Mouse (Mus musculus): ENCODE data around the gene Tlr9.

GRCm38 (mm10) chr9:106212594-106212981 is 9.8 kb upstream of the Tlr9 start:
- TF ChIP-seq POLR2A (IDR thresholded peaks at IDR 0.05; ENCODE audit: borderline replicate concordance, control insufficient read depth, low read depth, low read length) (no peak), CTCF (IDR thresholded peaks at IDR 0.05; ENCODE audit: control insufficient read depth, insufficient read depth, low read length) (no peak)

Data from bone marrow, adult 2 months (tissue).